Mouse (Mus musculus) fibroblast of lung, adult 2 months (primary cell): ENCODE data around the gene H2bfm.
"Not testable (repeated sequence)": the region's sequence is repeated elsewhere in the genome, so short reads cannot be mapped to it uniquely, and the experiment has no call there.

ENCODE experiments used
- DNase-seq: peaks from one replicate; pipeline ENCODE4 v3.0.0-alpha.2; 2011; ENCODE audit warnings: low read depth

Gene H2bfm

GRCm38 (mm10) chrX:136927031-136927430, at the start of gene H2bfm:
TSS of gene H2bfm (plus strand) at chrX:136927325.
- DNase-seq = no peak

DNA sequence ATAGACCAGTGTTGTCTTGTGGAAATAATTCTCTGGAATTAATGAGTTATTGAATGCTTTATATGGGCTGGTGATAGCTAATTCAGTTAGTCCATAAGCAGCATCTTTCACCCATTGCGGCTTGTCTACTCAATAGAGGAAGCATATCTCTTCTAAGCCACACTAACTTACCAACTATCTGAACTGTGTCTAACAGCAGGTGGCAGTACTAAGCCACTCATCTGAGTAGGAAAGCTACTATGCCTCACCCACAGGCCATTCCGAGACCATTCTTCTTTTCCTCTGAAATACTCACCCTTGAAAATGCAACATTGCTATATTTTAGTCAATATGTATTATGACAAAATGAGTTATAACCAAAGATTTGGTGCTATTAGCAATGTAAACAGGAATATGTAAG, 31.4 kb upstream of the H2bfm start:
- no peak for DNase-seq

GRCm38 (mm10) chrX:136904369-136904768, 22.8 kb upstream of the H2bfm start:
- no peak for DNase-seq

DNA sequence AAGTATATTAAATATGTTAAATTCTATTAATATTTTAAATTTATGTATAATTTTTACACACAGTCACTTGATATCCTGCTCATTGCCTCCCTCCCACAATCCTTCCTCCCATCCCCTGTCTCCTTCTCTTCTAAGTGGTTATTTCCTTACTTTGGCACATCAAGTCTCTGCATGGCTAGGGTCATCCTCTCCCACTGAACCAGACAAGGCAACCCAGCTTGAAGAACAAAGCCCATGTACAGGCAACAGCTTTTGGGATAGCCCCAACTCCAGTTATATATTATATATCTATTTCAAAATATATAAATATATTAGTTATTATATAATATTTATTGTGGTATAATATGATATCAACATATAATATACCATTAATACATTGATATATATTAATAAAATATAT, 1.3 kb upstream of the H2bfm start:
- no peak for DNase-seq

DNA sequence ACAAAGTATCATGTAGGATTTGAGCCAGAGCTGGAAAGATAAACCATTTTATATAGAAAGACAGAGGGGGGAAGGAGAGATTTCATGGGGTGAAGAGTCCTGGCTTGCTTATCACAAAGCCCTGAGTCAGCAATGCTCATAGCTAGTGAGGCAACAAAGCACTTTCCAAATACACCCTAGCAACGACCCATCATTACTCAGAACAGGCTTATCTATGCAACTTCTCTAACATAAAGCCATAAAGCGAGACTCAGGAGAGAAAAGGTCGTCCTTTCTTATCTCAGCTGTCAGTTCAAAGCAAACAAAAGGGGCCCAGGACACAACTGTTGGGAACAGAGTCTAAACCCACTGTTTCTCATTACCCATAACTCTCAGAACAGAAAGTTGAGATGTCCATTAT, 10.9 kb downstream of the H2bfm start:
- no peak for DNase-seq

DNA sequence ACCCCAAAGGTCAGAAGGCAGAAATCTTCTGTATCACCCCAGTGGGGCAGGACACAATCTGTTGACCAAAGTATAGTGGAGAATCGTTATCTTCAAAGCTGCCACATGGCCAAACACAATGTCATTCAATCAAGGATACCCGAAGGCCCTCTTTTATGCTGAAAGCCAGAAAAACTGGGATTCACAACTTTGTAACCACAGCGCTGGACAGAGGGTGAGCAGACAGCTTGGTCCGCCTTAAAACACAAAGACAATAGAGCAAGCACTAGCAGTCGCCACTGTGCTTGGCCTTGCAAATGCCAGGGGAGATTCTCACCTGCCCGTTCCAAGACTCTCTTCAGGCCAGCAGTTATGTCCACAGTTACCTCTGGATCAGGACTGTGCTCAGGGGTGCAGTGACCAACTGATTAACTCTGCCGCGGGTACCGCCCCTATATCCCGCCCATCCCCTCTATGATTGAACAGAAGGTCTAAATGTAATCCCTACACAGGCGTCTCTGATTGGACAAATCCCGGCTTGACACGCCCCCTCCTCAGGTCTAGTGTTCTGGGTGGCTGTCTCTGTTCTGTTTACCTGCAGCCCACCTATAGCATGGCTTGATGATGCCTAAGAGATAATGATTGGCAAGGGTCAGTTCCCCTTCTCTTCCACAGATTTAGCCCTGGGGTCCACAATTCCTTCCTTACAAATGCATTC, 30.6 kb downstream of the H2bfm start:
- not testable (repeated sequence) for DNase-seq

- not testable (repeated sequence) for DNase-seq
Observed at GRCm38 (mm10) chrX:136958300-136958699, 31.2 kb downstream of the H2bfm start.

DNA sequence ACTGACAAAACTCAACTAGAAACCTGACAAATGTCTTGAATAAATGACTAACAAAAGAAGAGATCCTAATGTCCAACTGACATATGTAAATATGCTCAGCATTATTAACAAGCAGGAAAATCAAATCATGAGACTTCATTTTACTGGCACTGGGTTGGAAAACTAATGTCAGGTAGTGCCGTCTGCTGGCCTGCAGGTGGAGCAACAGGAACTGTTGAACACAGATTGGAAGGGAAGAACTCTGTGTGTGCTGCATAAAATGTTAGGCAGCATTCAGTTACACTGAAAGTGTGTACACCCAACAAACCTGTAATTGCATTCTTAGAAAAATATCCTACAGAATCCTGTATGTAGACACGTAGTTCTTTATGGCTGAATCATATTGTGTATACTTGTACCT, 32.6 kb downstream of the H2bfm start:
- no peak for DNase-seq

DNA sequence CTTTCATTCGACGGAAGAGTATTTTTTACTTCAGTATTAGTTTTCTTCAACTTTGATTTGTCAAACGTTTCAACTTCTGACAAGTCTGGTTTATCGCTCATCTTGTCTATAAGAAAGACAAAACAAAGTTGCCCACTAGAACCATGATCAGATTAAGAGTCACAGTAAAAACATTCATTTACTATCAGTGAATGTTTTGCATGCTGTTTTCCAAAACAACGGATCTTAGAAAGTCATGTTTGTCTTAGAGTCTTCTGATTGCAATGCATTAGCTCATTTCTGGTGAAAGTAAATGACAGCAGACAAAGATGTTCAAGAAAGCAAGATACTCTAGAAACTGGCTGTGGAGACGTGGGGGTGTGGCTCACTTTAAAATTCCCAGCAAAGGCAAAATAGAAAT, 48.3 kb downstream of the H2bfm start, which contains the start of gene Tmsb15b2:
Tmsb15b2 (minus strand) TSS at position 101 of the 400 bp plus-strand sequence.
- DNase-seq = not testable (repeated sequence)

DNA sequence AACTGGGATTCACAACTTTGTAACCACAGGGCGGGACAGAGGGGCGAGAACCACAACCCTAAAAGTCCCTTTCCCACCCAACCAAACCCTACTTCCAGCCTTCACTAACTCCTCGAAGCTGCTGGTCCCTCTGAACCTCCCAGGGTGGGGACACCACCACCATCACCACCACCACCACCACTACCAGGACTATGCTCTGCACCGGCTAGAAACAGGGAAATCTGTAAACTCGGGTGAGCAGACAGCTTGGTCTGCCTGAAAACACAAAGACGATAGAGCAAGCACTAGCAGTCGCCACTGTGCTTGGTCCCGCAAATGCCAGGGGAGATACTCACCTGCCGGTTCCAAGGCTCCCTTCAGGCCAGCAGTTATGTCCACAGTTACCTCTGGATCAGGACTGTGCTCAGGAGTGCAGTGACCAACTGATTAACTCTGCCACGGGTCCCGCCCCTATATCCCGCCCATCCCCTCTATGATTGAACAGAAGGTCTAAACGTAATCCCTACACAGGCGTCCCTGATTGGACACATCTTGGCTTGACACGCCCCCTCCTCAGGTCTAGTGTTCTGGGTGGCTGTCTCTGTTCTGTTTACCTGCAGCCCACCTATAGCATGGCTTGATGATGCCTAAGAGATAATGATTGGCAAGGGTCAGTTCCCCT, 49.4 kb downstream of the H2bfm start, which contains the start of the genes Tmsb15l and Tmsb15b1:
Tmsb15l (minus strand) TSS at position 446 of the 661 bp plus-strand sequence.
Tmsb15b1 (minus strand) TSS at position 451 of the 661 bp plus-strand sequence.
- peak; percentile 22 for DNase-seq
